Mouse (Mus musculus) midbrain, embryonic 11.5 days (tissue): ENCODE data around the gene Gnb3. TPM values are rescaled to one million over a fixed set of nuclear protein-coding genes. Genes with fewer than 3 reads are reported as not detected.
A peak's percentile ranks its signal among the peaks of the same experiment; 100 is the strongest.
"Not testable (repeated sequence)": the region's sequence is repeated elsewhere in the genome, so short reads cannot be mapped to it uniquely, and the experiment has no call there.

ENCODE experiments used
- ATAC-seq: fragments of 200-750 bp; cut with Nextera tagmentation; 2 replicates; pipeline ENCODE4 v1.8.0; 2017; ENCODE audit warnings: moderate TSS enrichment, moderate library complexity; ENCODE audit not compliant: low FRiP score
- DNase-seq: peaks from one replicate; pipeline ENCODE4 v3.0.0; 2015; ENCODE audit warnings: low spot score; ENCODE audit errors: missing footprints
- H3K27ac ChIP-seq: fragments of 300-500 bp; sonication (generic); 2 replicates; pipeline ENCODE4 v1.5.1; 2014; ENCODE audit warnings: low read depth, low read length
- H3K27me3 ChIP-seq: fragments of 300-500 bp; sonication (generic); 2 replicates; pipeline ENCODE4 v1.6.1; 2014; ENCODE audit warnings: mild to moderate bottlenecking, low read length, moderate library complexity, mixed read lengths; ENCODE audit not compliant: control insufficient read depth, insufficient read depth
- H3K36me3 ChIP-seq: fragments of 300-500 bp; sonication (generic); 2 replicates; pipeline ENCODE4 v1.6.1; 2014; ENCODE audit warnings: mild to moderate bottlenecking, low read length, moderate library complexity, mixed read lengths; ENCODE audit not compliant: control insufficient read depth, insufficient read depth
- H3K4me1 ChIP-seq: fragments of 300-500 bp; sonication (generic); 2 replicates; pipeline ENCODE4 v1.6.1; 2014; ENCODE audit warnings: low read length; ENCODE audit not compliant: control insufficient read depth, insufficient read depth
- H3K4me2 ChIP-seq: fragments of 300-500 bp; sonication (generic); 2 replicates; pipeline ENCODE4 v1.6.1; 2014; ENCODE audit warnings: mild to moderate bottlenecking, moderate library complexity
- H3K4me3 ChIP-seq: fragments of 300-500 bp; sonication (generic); 2 replicates; pipeline ENCODE4 v1.5.1; 2014; ENCODE audit warnings: low read depth, low read length
- H3K9ac ChIP-seq: fragments of 300-500 bp; sonication (generic); 2 replicates; pipeline ENCODE4 v1.6.1; 2014; ENCODE audit warnings: low read length
- H3K9me3 ChIP-seq: fragments of 300-500 bp; sonication (generic); 2 replicates; pipeline ENCODE4 v1.6.1; 2016; ENCODE audit warnings: low read length; ENCODE audit not compliant: control insufficient read depth
- WGBS: fragments of 180-500 bp; shearing (Covaris S2); extraction: QIAGEN DNeasy Blood & Tissue Kit; methylation state at CpG from one replicate; pipeline ENCODE4 v1.1.7; 2014; 5-methylcytosine and 5-hydroxymethylcytosine counted together
- polyA plus RNA-seq: library from polyadenylated mRNA; unstranded; fragments of >200 nt; fragmentation: Nextera tagmentation; extraction: Ambion mirVana; gene quantifications from 2 replicates; pipeline ENCODE4 v1.2.1, GENCODE M21; 2014

Gene Gnb3
- polyA plus RNA-seq, 1 experiment from 2014 or later: 3.8 TPM

- ATAC-seq (no peak), DNase-seq (peak; percentile 72)
- Histone ChIP-seq H3K4me2 (no peak overlapping the region), H3K27me3 (no peaks in the 10 kb centered on the region), H3K4me1 (peaks cover 16% of the 10 kb centered on the region), H3K9me3 (no peaks in the 10 kb centered on the region), H3K27ac (no peak overlapping the region), H3K36me3 (peaks cover 34% of the 10 kb centered on the region), H3K4me3 (no peak overlapping the region), H3K9ac (no peak overlapping the region)
- WGBS: 73% methylated on average over 9 of the region's 9 CpGs
Measured at GRCm38 (mm10) chr6:124814858-124815774, 25.0 kb downstream of the Gnb3 start.

- Histone ChIP-seq H3K4me2 (peak overlapping the region; percentile 84), H3K9ac (no peak overlapping the region), H3K4me3 (peak overlapping the region; percentile 76; the same call in 1 of the 2 replicates), H3K4me1 (peaks cover 22% of the 10 kb centered on the region), H3K36me3 (peaks cover 27% of the 10 kb centered on the region), H3K9me3 (no peaks in the 10 kb centered on the region), H3K27ac (no peak overlapping the region), H3K27me3 (no peaks in the 10 kb centered on the region)
- 49% methylated on average over 8 of the region's 8 CpGs for WGBS
- DNase-seq (no peak), ATAC-seq (peak; percentile 45)
Measured at GRCm38 (mm10) chr6:124814448-124814847, 25.6 kb downstream of the Gnb3 start.

DNA sequence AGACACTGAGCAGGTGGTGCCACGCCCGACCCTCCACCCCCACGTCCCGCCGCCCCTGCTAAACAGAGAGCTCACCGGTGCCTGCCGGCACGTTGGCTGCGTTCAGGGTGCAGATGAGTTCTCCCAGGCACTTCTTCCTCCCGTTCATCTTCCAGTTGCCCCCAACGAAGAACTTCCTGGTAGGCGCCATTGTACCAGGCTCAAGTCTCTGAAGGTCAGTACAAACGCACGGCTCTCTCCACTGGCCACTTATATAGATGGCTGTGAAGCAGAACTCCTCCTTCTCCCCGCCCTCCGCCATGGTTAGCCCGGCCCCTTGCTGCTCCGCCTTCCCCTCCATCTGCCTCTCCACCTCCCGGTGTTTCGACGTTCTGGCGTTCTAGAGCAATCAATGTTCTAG is 26.1 kb downstream of the Gnb3 start, which contains the start of gene Tpi1:
Gene Tpi1, minus strand, starts transcription at position 364 of the 400 bp plus-strand sequence.
- H3K4me1 ChIP-seq: peaks cover 27% of the 10 kb centered on the region
- peak within 1 kb of the TSS; percentile 67 for H3K27ac ChIP-seq
- H3K36me3 ChIP-seq: peaks cover 23% of the 10 kb centered on the region

GRCm38 (mm10) chr6:124813496-124813895 is 26.6 kb downstream of the Gnb3 start:
- ATAC-seq: peak; percentile 64

More for the DNA sequence above, 26.1 kb downstream of the Gnb3 start, which contains the start of gene Tpi1:
- ATAC-seq: peak; percentile 85
- Histone ChIP-seq H3K4me2 (peak within 1 kb of the TSS; percentile 84), H3K9me3 (no peaks in the 10 kb centered on the region), H3K9ac (peak within 1 kb of the TSS; percentile 84), H3K4me3 (peak within 1 kb of the TSS; percentile 76), H3K27me3 (no peaks in the 10 kb centered on the region)
- WGBS: under 1% methylated on average over 22 of the region's 22 CpGs
- DNase-seq: peak; percentile 97

GRCm38 (mm10) chr6:124812848-124813247 is 27.2 kb downstream of the Gnb3 start:
- no peaks in the 10 kb centered on the region for H3K9me3 ChIP-seq
- no peaks in the 10 kb centered on the region for H3K27me3 ChIP-seq
- WGBS: 22% methylated on average over 9 of the region's 9 CpGs
- H3K27ac ChIP-seq: peak overlapping the region; percentile 1
- ATAC-seq (no peak), DNase-seq (peak; percentile 86)
- peak overlapping the region; percentile 84 for H3K4me2 ChIP-seq
- peaks cover 23% of the 10 kb centered on the region for H3K36me3 ChIP-seq
- H3K9ac ChIP-seq: peak overlapping the region; percentile 84
- H3K4me3 ChIP-seq: peak overlapping the region; percentile 76
- peaks cover 30% of the 10 kb centered on the region for H3K4me1 ChIP-seq

More at GRCm38 (mm10) chr6:124813496-124813895, 26.6 kb downstream of the Gnb3 start:
- Histone ChIP-seq H3K4me2 (peak overlapping the region; percentile 84), H3K4me3 (peak overlapping the region; percentile 76), H3K4me1 (peaks cover 27% of the 10 kb centered on the region), H3K9me3 (no peaks in the 10 kb centered on the region), H3K36me3 (peaks cover 23% of the 10 kb centered on the region), H3K9ac (peak overlapping the region; percentile 84), H3K27ac (peak overlapping the region; percentile 67), H3K27me3 (no peaks in the 10 kb centered on the region)
- DNase-seq: peak; percentile 97
- 0% methylated on average over 18 of the region's 18 CpGs for WGBS

- H3K4me2 ChIP-seq: peak overlapping the region; percentile 84
- H3K27ac ChIP-seq: no peak overlapping the region
- ATAC-seq (no peak), DNase-seq (peak; percentile 75)
- peak overlapping the region; percentile 84 for H3K9ac ChIP-seq
- H3K4me3 ChIP-seq: peak overlapping the region; percentile 76
- WGBS: 85% methylated on average over 24 of the region's 24 CpGs
- H3K9me3 ChIP-seq: no peaks in the 10 kb centered on the region
- H3K27me3 ChIP-seq: no peaks in the 10 kb centered on the region
- H3K36me3 ChIP-seq: peaks cover 16% of the 10 kb centered on the region
- H3K4me1 ChIP-seq: peaks cover 30% of the 10 kb centered on the region
Measured at GRCm38 (mm10) chr6:124811701-124812560, 28.1 kb downstream of the Gnb3 start.

DNA sequence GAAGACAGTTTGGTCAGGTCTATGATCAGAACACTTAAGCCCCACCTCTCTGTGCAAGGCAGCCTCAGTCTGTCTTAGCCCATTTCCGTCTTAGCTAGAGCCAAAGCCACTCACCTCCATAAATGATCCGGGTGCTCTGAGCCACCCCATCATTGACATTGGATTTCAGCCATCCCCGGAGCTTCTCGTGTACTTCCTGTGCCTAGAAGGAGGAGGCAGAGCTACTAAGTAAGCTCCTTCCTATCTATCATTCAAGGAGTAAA is 28.7 kb downstream of the Gnb3 start:
- ATAC-seq (no peak), DNase-seq (peak; percentile 80)
- Histone ChIP-seq H3K27ac (no peak overlapping the region), H3K9ac (no peak overlapping the region), H3K4me2 (no peak overlapping the region), H3K27me3 (no peaks in the 10 kb centered on the region), H3K9me3 (no peaks in the 10 kb centered on the region), H3K36me3 (peaks cover 11% of the 10 kb centered on the region), H3K4me1 (peaks cover 30% of the 10 kb centered on the region), H3K4me3 (no peak overlapping the region)
- WGBS: 87% methylated on average over 4 of the region's 4 CpGs

DNA sequence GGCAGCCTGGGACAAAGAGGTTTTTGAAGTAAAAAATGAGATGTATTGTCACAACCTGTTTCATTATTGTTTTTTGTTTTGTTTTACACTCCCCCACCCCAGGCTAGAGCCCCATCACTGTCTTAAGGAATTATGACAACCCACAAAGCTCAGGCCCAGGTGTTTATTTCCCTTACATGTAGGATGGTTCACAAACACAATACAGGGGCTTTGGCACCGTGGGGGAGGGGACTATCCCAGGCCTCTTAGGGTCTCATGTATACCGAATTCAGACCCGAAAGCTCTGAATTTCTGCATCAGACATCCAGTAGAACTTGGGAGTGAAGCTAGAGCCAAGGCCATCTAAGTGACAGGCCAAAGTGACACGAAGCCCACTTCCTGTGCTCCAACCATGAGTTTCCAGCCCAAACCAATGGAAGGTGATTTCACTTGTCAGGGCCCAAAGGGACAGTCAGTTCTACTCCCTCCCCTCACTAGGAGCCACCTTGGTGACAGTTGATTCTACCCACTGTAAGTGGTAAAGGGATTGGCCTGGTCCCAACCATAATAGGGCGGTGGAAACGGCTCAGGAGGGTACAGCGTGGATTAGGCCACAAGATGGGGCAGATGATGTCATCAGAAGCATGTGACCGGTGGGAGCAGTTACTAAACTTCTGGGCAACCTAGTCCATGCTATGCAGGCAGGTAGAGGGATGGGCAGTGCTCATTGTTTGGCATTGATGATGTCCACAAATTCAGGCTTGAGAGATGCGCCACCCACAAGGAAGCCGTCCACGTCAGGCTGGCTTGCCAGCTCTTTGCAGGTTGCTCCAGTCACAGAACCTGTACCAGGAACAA is 29.3 kb downstream of the Gnb3 start:
- DNase-seq: peak; percentile 81
- H3K36me3 ChIP-seq: peaks cover 11% of the 10 kb centered on the region
- not testable (repeated sequence) for H3K9me3 ChIP-seq, H3K9ac ChIP-seq, H3K27me3 ChIP-seq, H3K4me2 ChIP-seq, H3K27ac ChIP-seq, H3K4me3 ChIP-seq, ATAC-seq
- H3K4me1 ChIP-seq: peaks cover 30% of the 10 kb centered on the region
- WGBS: 83% methylated on average over 9 of the region's 11 CpGs
